Mouse (Mus musculus) brain, embryonic 14.5 days (tissue): ENCODE results near the gene Serpinb1a.

Source experiments
- CTCF ChIP-seq: fragments of 200-500 bp; IDR thresholded peaks from 2 replicates; pipeline ENCODE4 v1.5.1; 2012; ENCODE audit warnings: inconsistent platforms, mild to moderate bottlenecking, moderate library complexity, borderline replicate concordance; ENCODE audit not compliant: insufficient read depth, insufficient read length; ENCODE audit errors: extremely low read depth
- POLR2A ChIP-seq: fragments of 200-500 bp; IDR thresholded peaks from 2 replicates; pipeline ENCODE4 v1.6.1; 2012; ENCODE audit warnings: mild to moderate bottlenecking, inconsistent platforms, borderline replicate concordance; ENCODE audit not compliant: poor library complexity, insufficient read depth, insufficient read length, severe bottlenecking; ENCODE audit errors: extremely low read depth

GRCm38 (mm10) chr13:32797085-32797484 lies 53.9 kb downstream of the Serpinb1a start:
- TF ChIP-seq CTCF, result no peak
- TF ChIP-seq POLR2A, result no peak
